Mouse (Mus musculus): Measurements from ENCODE around the gene Phka2. TPM values are rescaled to one million over a fixed set of nuclear protein-coding genes. Genes with fewer than 3 reads are reported as not detected.
A peak's percentile ranks its signal among the peaks of the same experiment; 100 is the strongest.

Gene Phka2
- polyA plus RNA-seq, 1 experiment from 2014 or later: 9.5 TPM

DNA sequence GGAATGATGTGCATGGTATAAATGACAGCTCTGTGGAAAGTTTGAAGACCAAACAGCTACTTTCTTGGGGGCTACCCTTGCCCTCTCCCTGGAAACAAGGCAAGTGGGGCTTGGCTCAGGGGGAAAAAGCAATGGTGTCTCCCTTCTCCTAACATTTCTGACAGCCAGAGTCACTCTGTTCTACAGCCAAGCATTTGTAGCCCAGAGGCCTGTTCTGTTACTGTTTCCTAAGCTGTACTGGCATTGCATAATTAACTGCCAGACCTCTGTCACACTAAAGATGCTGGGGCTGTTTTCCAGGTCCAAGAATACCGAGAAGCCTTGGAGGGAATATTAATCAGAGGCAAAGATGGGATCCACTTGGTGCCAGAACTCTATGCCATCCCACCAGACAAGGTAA is 46.9 kb downstream of the Phka2 start:
- Histone ChIP-seq H3K9me3 (ENCODE audit: low read length) (no peaks in the 10 kb centered on the region), H3K36me3 (replicated peaks; ENCODE audit: insufficient read depth, low read length) (peaks cover 3% of the 10 kb centered on the region), H3K9ac (replicated peaks) (no peak overlapping the region), H3K27me3 (ENCODE audit: insufficient read depth, low read length) (no peaks in the 10 kb centered on the region), H3K4me2 (ENCODE audit: low read depth, low read length) (no peak overlapping the region), H3K27ac (ENCODE audit: low read depth) (no peak overlapping the region), H3K4me3 (ENCODE audit: low read depth, low read length) (no peak overlapping the region), H3K4me1 (ENCODE audit: insufficient read depth) (no peaks in the 10 kb centered on the region)
- DNase-seq: no peak
- no peak for ATAC-seq
- TF ChIP-seq EP300 (IDR thresholded peaks at IDR 0.05; ENCODE audit: low read depth): no peak
- TF ChIP-seq CTCF (IDR thresholded peaks at IDR 0.05; ENCODE audit: low read depth): no peak
- 56% methylated on average over 1 of the region's 1 CpGs for WGBS (ENCODE audit: insufficient replicate concordance)

DNA sequence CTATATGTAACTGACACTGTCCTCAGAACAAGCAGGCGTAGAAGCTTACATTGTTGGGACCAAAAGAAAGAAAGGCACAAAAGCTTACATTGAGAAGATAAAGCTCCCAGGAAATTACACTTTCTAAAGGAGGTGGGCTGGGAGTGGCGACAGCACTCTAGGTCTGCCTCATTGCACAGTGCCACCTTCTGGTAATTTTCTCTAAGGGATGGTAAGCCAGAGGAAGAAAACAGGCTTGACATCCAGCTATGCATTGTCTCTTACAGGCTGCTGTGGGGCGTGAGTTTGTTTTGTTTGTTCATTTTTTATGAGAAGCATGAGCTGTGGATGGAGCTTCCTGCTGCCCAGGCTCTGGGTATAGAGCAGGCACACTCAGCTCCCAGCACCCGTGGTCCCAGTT is 50.1 kb downstream of the Phka2 start:
- no peak for DNase-seq
- Histone ChIP-seq H3K4me3 (ENCODE audit: low read depth, low read length) (no peak overlapping the region), H3K27ac (ENCODE audit: low read depth) (no peak overlapping the region), H3K4me2 (ENCODE audit: low read depth, low read length) (no peak overlapping the region), H3K36me3 (replicated peaks; ENCODE audit: insufficient read depth, low read length) (peaks cover 10% of the 10 kb centered on the region), H3K27me3 (ENCODE audit: insufficient read depth, low read length) (no peaks in the 10 kb centered on the region), H3K9ac (replicated peaks) (no peak overlapping the region), H3K9me3 (ENCODE audit: low read length) (no peaks in the 10 kb centered on the region), H3K4me1 (ENCODE audit: insufficient read depth) (no peaks in the 10 kb centered on the region)
- WGBS (ENCODE audit: insufficient replicate concordance): 64% methylated on average over 4 of the region's 4 CpGs
- ATAC-seq: no peak
- TF ChIP-seq CTCF (IDR thresholded peaks at IDR 0.05; ENCODE audit: low read depth) (peak; percentile 16; the same call in 1 of the 2 replicates), EP300 (IDR thresholded peaks at IDR 0.05; ENCODE audit: low read depth) (no peak)

DNA sequence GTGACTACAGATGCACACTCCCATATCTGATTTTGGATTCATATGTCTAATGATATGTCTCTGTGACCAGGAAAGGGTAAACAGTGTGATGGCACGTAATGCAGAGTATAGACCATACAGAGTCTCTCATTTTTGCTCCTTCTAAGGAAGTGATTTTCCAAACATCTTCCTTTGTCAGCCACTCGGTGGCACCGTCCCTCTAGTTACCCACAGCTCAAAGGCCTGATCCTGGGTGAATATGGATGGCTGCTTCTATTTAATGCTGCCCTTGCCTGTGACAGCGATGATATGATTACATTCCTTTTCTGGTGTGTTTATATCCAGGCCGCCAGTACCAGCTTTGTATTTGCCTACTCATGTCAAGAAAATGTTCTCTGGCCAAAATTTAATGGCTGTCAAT is 81.6 kb downstream of the Phka2 start:
- H3K4me3 ChIP-seq (ENCODE audit: low read depth, low read length): no peak overlapping the region
- ATAC-seq: no peak
- 73% methylated on average over 5 of the region's 5 CpGs for WGBS (ENCODE audit: insufficient replicate concordance)
- no peaks in the 10 kb centered on the region for H3K9me3 ChIP-seq (ENCODE audit: low read length)
- no peak overlapping the region for H3K27ac ChIP-seq (ENCODE audit: low read depth)
- H3K4me1 ChIP-seq (ENCODE audit: insufficient read depth): no peaks in the 10 kb centered on the region
- H3K27me3 ChIP-seq (ENCODE audit: insufficient read depth, low read length): no peaks in the 10 kb centered on the region
- no peak for DNase-seq
- H3K4me2 ChIP-seq (ENCODE audit: low read depth, low read length): no peak overlapping the region
- 0 out of 2 replicates have a peak, but pooled peaks cover 2% of the 10 kb centered on the region for H3K36me3 ChIP-seq (replicated peaks; ENCODE audit: insufficient read depth, low read length)
- 0 out of 2 replicates have a peak, but pooled peaks have one; percentile 23 for TF ChIP-seq CTCF (IDR thresholded peaks at IDR 0.05; ENCODE audit: low read depth)
- no peak for TF ChIP-seq EP300 (IDR thresholded peaks at IDR 0.05; ENCODE audit: low read depth)
- no peak overlapping the region for H3K9ac ChIP-seq (replicated peaks)

DNA sequence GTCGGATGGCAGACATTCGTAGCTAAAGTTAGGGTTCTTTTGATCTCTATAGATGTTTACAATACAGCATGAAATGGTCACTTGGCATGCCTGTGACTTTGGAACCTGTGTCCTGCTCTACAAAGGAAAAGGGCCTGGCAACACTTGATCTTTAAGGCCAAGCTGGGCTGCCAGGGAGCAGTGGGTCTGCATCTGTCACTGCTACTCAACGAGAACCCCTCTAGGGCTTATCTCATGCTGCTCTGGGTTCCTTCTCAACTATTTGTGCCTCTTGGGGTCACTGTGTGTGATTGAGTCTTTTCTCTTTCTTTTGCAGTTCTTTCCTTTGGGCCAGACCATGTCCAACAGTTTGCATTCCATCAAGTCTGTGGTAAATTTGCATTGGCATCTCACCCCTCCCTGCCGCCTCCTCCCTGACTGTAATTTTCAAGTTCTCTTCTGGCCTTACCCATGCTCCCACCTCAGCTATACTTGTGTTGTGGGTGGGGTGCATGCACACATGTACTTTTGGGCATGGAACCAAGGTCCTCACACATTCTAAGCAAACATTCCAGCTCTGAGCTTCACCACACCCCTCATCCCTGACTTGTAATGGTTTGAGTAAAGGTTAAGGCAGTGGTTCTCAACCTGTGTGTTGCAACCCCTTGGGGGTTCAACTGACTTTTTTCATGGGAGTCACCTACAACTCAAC is 82.3 kb downstream of the Phka2 start:
- no peaks in the 10 kb centered on the region for H3K4me1 ChIP-seq (ENCODE audit: insufficient read depth)
- no peak overlapping the region for H3K4me3 ChIP-seq (ENCODE audit: low read depth, low read length)
- H3K27me3 ChIP-seq (ENCODE audit: insufficient read depth, low read length): no peaks in the 10 kb centered on the region
- H3K4me2 ChIP-seq (ENCODE audit: low read depth, low read length): no peak overlapping the region
- H3K9me3 ChIP-seq (ENCODE audit: low read length): no peaks in the 10 kb centered on the region
- H3K9ac ChIP-seq (replicated peaks): no peak overlapping the region
- ATAC-seq: no peak
- 83% methylated on average over 4 of the region's 4 CpGs for WGBS (ENCODE audit: insufficient replicate concordance)
- H3K36me3 ChIP-seq (replicated peaks; ENCODE audit: insufficient read depth, low read length): 0 out of 2 replicates have a peak, but pooled peaks cover 2% of the 10 kb centered on the region
- TF ChIP-seq EP300 (IDR thresholded peaks at IDR 0.05; ENCODE audit: low read depth) (no peak), CTCF (IDR thresholded peaks at IDR 0.05; ENCODE audit: low read depth) (no peak)
- DNase-seq: no peak
- no peak overlapping the region for H3K27ac ChIP-seq (ENCODE audit: low read depth)

DNA sequence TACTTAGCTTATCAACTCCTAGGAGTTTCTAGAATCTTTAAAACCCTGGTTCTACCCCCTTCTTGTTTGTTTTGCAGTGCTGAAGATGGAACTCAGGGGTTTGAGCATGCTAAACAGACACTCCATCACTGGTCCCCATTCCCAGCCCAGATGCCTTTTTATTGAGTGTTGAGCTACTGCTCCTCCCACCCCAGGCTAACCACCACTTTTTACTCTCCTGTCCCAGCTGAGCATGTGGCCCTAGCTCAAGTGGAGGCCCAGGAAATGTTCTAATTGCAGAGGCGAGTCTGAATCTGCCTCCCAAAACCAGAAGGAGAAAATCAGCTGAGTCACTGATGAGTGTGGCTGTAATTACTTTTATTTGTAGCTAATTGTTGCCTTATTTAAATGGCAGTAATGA is 83.1 kb downstream of the Phka2 start:
- TF ChIP-seq CTCF (IDR thresholded peaks at IDR 0.05; ENCODE audit: low read depth): no peak
- no peak for TF ChIP-seq EP300 (IDR thresholded peaks at IDR 0.05; ENCODE audit: low read depth)
- Histone ChIP-seq H3K27me3 (ENCODE audit: insufficient read depth, low read length) (no peaks in the 10 kb centered on the region), H3K9me3 (ENCODE audit: low read length) (no peaks in the 10 kb centered on the region), H3K36me3 (replicated peaks; ENCODE audit: insufficient read depth, low read length) (0 out of 2 replicates have a peak, but pooled peaks cover 3% of the 10 kb centered on the region), H3K4me2 (ENCODE audit: low read depth, low read length) (no peak overlapping the region), H3K27ac (ENCODE audit: low read depth) (no peak overlapping the region), H3K4me3 (ENCODE audit: low read depth, low read length) (no peak overlapping the region), H3K9ac (replicated peaks) (no peak overlapping the region), H3K4me1 (ENCODE audit: insufficient read depth) (no peaks in the 10 kb centered on the region)
- no peak for ATAC-seq
- 46% methylated on average over 1 of the region's 1 CpGs for WGBS (ENCODE audit: insufficient replicate concordance)
- no peak for DNase-seq

DNA sequence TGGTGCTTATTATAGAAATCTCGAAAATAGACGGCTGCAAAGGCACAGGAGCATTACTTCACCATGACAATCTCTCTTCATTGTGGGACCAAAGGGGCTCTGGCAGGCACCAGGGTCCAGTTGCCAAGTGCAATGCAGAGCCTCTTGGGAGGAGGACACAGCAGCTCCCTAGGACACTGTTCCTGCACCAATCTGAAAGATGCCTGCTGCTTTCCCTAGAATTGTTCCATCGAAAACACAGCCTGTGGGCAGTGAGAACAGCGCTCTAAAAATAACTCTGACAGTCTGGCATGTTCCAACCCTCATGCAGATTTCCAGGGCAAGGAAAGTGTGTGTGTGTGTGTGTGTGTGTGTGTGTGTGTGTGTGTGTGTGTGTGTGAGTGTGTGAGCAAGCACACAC is 86.6 kb downstream of the Phka2 start:
- Histone ChIP-seq H3K36me3 (replicated peaks; ENCODE audit: insufficient read depth, low read length) (peaks cover 8% of the 10 kb centered on the region; the same call in 1 of the 2 replicates), H3K4me3 (ENCODE audit: low read depth, low read length) (no peak overlapping the region), H3K4me1 (ENCODE audit: insufficient read depth) (no peaks in the 10 kb centered on the region), H3K9ac (replicated peaks) (no peak overlapping the region), H3K9me3 (ENCODE audit: low read length) (no peaks in the 10 kb centered on the region), H3K27ac (ENCODE audit: low read depth) (no peak overlapping the region), H3K27me3 (ENCODE audit: insufficient read depth, low read length) (no peaks in the 10 kb centered on the region), H3K4me2 (ENCODE audit: low read depth, low read length) (no peak overlapping the region)
- TF ChIP-seq CTCF (IDR thresholded peaks at IDR 0.05; ENCODE audit: low read depth) (no peak), EP300 (IDR thresholded peaks at IDR 0.05; ENCODE audit: low read depth) (no peak)
- ATAC-seq: no peak
- no peak for DNase-seq
- WGBS (ENCODE audit: insufficient replicate concordance): 97% methylated on average over 4 of the region's 4 CpGs
